Mouse (Mus musculus) lung, postnatal 14 days (tissue): Measurements from ENCODE around the gene Dock1.

Experiments
- DNase-seq: peaks from one replicate; pipeline ENCODE4 v3.0.0; 2021

Gene Dock1

DNA sequence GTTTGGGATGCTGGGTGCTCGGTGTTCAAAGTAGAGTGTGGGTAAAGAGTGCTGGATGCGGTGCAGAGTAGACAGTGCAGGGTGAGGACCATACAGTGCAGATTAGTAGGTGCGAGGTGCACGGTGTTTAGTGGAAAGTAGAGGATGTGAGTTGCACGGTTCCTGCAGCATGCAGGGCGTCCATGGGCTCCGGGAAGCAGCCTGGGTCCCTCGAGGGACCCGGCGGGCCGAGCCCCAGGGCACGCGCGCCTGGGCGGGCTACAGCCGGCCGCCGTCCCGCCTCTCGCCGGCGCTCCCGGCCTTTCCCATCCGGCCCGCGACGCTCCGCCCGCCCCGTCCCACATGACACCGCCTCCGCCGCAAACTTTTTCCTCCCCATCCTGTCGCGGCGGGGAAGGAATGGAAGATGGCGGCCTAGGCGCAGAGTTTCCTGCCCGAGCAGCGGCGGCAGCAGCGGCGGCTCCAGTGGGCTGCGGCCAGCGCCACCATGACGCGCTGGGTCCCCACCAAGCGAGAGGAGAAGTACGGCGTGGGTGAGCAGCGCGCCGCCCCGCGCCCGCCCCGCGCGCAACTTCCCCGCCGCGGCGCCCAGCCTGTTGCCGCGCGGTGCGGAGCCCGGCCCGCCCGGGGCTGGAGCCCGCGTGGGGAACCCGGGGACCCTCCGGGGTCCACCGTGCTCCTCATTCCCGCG lies at the start of gene Dock1:
Dock1 (plus strand) TSS at position 343 of the 691 bp plus-strand sequence.
- DNase-seq: peak; percentile 81

DNA sequence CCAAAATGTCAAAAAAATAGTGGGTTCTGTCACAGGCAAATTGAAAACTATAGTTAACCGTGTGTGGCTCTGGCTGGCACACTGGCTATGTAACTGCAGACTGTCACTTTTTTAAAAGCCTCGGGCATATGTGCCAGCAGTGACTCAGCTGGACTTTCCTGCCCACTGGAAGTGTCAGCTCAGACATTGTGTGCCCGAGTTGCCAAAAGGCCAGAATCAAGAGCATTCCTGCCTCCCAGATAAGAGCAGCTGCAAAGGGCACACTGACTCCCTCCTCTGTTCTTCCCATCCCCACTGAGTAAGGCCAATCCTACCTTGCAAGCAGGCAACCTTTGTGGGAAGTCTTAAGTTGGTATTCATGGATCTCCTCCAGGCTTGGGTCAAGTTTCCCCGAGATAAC lies 42.5 kb upstream of the Dock1 start:
- DNase-seq: no peak

DNA sequence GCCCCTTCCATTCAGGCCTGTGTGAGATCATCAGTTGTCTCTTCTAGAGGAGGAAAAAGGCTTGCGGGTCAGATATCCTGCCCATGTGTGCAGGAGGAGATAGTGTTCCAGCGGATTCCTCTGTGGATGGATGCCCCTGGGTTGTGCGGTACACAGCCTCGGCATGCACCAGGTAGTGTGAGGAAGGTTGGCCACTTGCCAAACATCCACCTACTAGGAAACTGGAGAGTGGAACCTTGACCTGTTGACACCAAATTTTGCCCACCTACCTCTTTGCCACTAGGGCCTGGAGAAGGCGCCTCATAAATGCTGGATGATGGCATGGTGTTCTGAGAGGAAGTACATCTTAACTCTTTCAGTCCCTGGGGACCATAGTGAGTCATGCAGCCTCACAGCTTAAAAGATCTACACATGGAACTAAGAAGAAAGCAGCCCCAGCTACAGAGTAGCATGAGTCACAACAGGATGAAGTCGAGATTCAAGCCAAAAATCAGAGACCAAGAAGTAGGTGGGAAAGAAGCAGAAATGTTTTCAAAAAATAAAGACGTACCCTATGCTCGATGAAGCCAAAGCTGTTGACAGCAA lies 20.1 kb upstream of the Dock1 start:
- no peak for DNase-seq

DNA sequence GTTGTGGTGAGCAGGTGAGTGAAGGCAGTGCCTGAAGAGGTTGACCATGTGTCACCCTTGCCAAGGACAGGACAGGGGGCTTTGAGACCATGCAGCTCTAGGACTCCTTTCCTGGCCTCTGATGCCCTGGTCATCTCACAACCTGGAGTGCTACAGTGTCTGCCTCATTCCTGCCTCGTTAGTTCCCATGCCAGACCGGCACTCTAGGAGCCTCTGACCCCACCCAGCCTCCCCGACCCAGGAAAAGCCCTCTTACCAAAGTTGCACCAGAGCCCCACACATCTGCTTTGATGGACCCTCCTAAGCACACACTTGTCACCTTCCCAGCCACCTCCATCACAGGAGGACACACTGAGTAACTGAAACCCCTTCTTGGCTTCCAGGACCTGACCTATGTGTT lies 19.4 kb upstream of the Dock1 start:
- no peak for DNase-seq

DNA sequence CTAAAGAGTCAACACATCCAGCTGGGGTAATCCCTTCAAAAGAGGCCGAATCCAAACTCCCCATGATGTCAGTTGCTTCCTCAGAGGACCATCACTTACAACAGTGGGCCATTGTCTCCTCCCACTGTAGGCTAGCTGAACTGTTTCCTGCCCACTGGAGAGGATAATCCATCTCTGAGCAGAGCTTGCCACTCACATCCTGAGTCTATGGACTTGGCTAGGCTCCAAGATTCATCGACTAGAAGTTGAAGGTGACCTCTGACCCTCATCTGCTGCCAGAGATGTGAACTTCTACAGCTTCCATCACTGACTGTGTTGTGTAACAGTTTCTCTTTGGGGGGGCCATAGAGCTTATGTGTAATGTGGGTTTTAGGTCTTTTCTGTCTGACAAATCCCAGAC lies 7.2 kb upstream of the Dock1 start:
- no peak for DNase-seq

DNA sequence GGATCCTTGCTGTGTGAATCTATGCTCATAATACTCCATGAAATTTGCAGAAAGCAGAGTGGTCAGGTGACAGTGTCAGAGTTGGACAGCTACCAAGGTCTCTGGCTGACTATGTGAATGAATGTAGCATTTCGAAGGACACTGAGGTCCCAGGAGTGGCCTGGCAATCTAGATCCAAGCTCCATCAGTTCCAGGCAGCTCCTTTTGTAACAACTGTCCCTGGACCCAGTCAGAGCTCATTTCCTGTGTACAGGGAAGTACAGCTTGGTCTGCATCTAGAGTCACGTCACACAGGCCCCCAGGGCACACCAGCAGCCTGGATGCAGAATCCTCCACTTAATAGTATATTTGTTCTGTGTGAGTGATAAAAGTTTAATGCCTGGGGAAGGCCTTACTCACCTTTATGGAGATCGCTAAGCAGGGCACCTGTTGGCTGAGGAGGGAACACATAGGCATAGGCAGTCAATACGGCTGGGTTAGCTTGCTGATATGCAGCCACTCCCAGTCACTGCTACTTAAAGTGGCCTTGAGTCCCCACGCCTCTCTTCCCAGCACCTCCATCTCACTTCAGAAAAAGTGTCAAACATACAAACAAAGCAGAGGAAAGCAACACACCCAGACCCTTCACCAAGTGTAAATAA lies 4.7 kb upstream of the Dock1 start:
- DNase-seq: no peak

DNA sequence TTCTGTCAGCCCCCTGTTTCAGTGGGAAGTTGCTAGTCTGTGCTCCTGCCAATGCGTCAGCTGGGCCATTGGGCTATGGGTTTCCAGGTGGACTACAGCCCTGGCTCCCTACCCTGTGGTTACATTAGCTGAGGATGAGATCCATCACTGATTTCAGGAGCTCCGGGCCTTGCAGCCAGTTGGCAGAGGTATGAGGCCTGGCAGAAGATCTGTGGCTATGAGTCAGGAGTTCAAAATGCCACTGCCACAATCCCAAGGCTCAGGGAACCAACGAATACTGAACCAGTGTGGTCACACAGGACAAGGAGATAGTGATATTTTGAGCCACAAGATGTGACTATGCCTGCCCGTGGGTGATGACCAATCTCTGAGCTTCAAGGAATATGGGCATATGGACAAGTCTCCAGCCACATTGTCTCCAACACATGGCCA lies 3.2 kb upstream of the Dock1 start:
- no peak for DNase-seq

DNA sequence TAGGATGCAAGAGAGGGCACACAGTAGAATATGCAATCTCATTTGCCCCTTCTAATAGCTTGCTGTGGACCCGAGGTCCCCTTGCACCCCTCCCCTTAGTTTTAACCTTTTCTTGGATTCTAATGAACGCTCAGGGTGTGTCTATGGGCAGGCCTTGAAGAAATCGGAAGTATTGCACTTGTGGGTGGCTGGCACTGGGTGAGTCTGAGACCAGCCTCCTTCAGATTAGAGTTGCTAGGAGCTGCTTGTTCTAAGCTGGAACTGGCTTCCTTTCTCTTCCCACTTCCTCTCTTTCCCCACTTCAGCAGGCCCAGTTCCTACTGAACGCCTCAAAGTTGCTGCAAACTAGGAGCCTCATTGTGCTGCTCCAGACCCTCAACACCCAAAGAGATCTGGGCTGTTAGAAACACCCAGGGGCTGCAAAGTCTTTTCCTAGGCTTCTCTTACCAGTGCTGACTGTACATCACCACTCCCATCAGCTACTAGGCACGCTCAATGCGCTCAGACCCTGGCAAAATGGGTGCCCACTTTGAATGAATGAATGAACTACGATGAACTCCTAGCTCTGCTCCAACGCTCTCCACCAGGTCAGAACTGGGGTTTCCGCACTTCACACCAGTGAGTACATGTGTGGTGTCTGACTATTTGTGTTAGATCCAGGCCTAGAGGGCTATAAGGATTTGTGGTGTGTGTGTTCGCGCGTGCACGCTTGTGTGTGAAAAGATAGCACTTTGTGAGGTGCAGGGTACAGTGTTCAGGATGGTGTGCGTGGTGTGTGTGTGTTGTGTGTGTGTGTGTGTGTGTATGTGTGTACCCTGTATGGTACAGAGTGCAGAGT lies 761 bp upstream of the Dock1 start:
- no peak for DNase-seq

DNA sequence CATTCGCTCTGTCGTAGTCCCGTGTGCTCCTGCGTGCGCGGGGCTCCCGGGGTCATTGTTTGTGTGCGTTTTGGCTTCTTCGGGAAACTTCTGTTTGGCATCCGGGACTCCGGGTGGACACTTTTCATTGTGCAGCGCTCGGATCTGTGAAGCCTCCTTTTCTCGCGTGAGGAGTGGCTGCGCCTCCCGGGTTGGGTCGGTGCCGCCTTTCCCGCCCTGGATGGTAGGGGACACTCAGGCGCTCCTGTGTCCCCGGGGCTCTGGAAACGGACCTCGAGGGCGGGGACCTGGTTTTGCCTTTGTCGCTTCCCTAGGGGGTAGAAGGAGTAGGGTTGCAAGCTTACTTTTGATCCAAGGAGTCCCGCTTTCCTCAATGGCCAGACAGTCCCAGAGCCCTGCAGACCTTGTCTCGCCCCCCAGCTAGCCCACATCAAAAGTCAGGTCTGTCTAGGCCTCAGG lies 578 bp downstream of the Dock1 start:
- peak; percentile 54 for DNase-seq

DNA sequence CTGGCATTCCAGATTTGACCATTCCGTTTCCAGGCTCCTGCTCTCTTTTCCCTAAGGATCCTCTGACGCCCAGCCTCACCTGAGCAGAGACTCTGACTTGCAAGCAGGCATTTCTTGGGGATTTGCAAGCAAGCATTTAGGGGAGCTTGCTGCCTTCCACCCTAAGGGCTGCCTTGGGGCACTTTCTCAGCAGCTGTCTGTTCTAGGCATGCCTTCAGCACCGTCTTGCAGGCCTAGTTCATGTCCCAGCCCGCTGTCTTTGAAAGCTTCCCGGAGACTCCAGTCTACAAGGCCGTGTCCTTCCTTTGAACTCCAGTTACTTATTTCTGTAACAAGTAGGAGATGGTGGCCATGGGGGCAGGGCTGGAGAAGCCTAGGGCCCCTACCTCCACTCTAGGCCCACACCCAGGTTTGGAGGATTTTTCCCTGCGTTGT lies 1.0 kb downstream of the Dock1 start:
- no peak for DNase-seq

DNA sequence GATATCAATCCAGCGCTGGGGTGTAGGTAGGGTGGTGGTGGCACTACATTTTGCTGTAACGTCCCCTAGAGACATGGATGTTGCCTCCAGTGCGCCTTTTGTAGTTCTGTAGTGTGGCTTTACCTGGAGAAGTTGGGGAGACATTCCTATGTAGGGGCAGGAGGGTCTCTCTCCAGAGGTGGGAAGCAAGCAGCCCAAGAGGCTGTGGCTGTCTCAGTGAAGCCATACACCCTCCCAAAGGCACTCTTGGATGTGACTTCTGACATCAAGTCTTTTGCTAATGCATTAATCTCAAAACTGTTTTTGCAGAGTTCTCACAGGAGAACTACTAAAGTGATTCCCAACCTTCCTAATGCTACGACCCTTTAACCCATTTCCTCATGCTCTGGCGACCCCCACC lies 2.7 kb downstream of the Dock1 start:
- no peak for DNase-seq

DNA sequence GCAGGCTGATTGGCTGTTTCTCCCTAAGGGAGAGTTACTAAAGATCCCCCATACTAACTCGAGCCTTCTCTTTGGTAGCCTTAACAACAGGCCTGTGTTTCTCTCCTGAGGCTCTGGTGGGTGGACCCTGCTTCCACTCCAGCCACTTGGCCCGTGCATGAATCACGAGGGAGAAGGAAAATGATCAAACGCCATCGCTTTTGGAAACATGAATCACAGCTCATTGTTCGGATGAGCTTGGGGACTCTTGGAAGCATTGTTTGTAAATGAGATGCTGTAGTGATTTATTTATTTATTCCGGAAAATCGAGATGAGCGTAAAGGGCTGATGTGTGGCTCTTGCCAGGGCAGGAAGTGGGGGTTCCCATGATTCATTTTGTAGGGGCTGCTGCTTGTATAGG lies 3.5 kb downstream of the Dock1 start:
- DNase-seq: no peak

DNA sequence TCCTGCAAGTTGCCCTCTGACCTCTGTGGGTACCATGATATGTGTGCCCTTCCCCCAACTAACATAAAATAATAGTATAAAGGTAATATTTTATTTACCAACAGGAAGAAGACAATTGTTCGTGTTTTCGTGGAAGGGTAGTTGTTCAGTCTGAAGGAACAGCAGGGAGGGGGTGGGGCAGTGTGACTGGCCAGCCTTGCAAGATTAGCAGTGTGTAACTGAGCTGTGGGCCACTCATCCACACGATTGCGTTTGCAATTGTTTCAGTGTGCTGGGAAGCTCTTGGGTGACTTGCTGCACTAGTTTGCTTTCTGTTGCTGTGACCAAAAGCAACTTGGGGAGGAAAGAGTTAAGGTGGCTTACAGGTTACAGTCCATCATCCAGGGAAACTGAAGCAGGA lies 7.4 kb downstream of the Dock1 start:
- DNase-seq: no peak

DNA sequence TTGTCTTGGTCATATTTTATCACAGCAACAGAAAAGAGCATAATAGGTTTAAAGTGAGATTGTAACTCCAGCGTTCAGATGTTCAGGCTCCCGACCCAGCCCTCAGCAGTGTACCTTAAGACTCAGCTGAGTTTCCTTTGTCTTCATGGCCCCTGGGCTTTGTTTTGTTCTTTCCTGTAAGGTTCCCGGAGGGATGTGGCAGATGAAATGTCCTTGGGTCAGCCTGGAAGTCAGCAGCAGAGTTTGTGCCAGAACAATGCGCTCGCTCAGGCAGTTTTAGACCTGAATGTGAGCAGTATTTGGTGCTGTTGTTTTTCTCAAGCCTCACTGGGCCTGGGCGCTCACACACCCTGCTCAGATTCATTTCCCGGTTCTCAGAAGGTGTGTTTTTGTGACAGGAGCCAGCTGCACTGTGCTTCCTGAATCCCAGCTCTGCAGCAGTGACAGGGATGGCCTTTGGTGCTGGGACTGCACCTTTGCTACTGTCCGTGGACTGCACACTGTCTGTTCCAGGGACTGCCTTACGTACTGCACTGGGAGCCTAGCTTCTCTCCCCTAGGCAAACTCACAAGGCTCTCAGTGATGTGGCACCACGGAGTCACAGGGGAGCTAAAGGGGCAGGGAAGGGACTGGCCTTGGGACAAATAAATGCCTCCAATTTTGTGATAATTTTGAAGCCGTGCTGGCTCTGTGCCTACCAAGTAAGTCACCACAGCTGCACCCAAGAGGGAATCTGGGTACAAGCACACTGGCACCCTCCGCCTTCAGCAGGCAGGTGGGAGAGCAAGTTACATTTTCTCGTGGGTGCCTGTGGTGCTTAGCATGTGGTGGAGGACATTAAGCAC lies 9.1 kb downstream of the Dock1 start:
- DNase-seq: no peak

DNA sequence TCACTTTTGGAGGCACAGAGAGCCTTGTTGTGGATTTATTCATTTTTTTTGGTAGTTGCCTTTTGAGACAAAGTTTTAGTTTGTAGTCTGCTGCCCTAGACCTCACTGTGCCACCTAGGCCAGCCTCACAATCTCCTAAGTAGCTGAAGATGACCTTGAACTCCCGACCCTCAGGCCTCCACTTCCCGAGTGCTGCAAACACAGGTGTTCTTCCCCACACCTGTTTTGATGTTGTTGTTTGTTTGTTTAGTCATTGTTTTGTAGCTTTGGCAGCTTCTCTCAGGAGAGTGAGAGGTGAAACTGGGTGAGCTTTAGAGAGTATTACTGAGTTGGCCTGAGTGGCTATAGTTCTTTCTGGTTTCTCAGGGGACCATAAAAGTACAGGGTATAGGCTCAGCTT lies 9.7 kb downstream of the Dock1 start:
- DNase-seq: no peak

DNA sequence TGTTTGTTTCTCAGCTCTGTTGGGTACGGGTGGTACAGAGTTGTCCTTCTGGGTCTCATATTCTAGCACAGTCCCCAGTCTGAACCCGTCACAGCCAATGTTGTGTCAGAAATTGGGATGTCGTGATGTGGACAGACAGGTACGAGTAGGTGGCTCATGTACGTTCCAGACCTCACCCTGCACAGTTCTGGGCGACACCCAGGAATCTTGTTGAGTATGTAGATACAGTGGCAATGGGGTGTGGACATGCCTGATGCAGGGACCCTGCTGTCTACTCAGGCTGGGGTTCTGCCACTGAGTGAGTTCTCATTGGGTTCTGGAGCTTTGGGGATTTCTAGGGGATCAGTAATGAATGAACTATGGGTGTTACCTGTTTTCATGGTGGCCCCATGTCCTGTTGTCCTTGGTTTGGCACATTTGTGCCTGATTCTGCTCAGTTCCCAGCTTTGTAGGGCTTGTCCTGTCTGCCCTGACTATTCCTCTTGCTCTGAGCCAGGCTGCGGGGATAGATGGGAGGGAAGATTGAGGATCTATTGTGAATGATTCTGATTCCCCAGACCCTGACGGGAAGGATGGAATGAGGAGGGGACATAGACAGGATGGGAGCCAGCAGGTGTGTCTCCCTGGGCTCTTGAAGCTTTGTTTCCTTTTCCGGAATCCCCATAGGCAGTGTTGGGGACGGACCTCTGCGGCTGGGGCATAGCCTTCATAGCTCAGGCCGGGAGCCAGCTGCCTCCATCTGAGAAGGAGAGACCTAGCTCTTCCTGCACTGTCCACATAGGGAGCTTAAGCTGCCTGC lies 11.5 kb downstream of the Dock1 start:
- no peak for DNase-seq

DNA sequence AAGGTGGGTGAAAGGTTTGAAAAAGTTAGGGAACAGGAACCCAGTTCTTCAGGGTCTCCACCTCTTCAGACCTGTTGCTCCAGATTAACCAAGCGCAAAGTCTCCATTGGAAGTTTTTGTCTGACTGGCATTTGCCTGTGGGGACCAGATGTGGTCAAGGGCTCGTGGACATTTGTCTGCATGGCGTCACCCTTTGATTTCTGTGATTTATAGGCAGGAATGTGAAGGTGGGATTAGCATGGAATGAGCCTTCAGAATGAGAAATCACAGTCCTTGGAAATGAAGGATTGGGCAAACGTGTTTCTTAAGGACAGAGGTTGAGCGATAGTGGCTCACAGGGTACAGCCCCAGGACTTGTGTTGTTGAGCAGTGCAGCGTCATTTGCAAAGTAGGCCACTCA lies 17.9 kb downstream of the Dock1 start:
- no peak for DNase-seq

DNA sequence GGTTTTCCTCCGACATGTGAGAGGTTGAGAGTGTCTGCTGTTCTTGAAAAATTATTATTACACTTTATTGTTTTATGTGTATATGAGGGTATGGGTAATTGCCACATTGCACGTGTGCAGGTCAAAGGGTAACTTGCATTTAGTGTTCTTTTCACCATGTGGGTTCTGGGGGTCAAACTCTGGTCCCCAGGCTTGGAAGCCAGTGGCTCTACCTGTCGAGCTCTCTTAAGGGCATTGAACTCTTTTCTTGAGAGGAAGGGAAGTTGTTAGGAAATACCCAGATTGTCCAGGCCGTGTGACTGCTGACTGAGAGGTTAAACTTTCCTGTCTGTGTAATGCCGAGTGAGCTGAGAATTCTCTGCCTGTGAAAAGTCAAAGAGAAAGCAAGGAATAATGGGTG lies 19.7 kb downstream of the Dock1 start:
- no peak for DNase-seq

DNA sequence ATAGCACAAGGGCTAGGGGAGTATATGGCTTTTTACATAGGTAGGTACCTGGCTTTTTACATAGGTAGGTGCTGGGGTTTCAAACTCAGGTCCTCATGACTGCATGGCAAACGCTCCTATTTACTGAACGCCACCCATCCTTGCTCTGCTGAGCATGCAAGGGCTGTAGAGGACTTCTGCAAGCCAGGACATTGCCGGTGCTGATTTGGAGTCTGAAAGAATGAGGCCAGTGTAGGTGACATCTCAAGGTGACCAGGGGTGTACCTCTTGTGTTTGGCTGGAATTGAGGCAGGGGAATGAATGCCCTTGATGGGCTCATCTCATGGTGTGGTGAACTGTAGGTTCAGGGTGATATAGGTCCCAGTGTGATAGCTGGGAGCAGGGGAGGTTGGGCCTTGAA lies 20.4 kb downstream of the Dock1 start:
- no peak for DNase-seq

DNA sequence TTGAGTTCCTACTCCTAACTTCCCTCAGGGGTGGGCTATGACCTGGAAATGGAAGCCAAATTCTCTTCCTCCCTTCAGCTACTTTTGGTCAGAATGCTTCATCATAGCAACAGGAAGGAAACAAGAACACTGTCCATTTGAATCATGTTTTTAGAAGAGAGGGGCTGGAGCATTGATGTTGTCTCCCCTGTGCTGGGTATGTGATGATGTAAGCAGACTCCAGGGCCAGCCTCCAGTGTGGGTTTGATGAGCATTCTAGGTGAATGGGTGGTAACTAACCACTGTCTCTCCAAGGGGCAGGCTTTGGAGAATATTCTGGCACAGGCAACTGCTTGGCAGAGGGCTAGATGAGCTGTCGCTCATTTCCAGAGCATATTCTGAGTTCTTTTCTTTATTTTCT lies 22.9 kb downstream of the Dock1 start:
- DNase-seq: no peak

DNA sequence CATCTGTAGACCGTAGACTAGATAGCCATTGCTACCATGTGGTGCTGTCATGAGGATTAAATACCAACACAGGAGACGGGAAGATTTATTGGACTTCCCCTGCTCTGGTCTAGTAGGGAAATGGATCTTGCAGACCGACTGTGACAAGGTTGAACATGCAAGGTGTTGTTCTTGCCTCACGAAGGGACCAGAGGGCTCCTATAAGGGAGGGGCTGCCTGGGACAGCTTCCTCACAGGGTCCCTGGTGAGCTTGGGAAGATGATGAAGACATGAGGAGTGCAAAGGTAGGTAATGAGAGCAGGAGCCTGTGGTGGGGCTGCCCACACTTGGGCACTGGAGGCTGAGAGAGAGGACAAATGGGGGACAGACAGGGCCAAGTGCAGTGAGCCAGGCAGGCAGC lies 25.0 kb downstream of the Dock1 start:
- DNase-seq: no peak
